Mouse (Mus musculus): Measurements from ENCODE around the gene Neurl1a. TPM values are rescaled to one million over a fixed set of nuclear protein-coding genes. Genes with fewer than 3 reads are reported as not detected.

Gene Neurl1a
- polyA plus RNA-seq, 1 experiment, result 10.1 TPM

DNA sequence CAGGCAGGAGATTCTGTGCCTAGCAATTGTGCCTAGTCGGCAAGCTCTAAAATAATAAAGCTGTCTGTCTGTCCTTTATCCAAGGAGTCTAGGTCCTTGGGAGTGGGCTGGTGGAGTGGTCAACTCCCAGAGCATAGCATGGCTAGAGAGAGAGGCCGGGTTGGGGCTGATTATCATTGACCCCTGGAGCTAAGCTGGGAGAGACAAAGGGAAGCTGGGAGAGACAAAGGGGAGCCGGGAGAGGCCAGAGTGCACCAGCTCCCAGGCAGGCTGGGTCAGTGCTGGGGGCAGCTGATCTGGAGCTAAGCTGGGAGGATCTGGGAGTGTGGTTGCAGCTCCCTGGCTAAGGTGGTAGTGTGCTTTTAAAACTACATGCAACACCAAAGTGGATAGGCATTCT lies 11.9 kb upstream of the Neurl1a start:
- DNase-seq, result no peak
- WGBS, result 47% methylated on average over 3 of the region's 3 CpGs
- TF ChIP-seq POLR2A (IDR thresholded peaks at IDR 0.05; ENCODE audit: borderline replicate concordance, extremely low read depth, low read depth, low read length), result no peak
- no peak for TF ChIP-seq CTCF (IDR thresholded peaks at IDR 0.05; ENCODE audit: insufficient read depth, low read length)
- Histone ChIP-seq H3K4me3 (replicated peaks; ENCODE audit: extremely low read depth, low read depth, low read length) (no peak overlapping the region), H3K4me1 (ENCODE audit: control insufficient read depth, insufficient read depth, low read length) (no peaks in the 10 kb centered on the region)

DNA sequence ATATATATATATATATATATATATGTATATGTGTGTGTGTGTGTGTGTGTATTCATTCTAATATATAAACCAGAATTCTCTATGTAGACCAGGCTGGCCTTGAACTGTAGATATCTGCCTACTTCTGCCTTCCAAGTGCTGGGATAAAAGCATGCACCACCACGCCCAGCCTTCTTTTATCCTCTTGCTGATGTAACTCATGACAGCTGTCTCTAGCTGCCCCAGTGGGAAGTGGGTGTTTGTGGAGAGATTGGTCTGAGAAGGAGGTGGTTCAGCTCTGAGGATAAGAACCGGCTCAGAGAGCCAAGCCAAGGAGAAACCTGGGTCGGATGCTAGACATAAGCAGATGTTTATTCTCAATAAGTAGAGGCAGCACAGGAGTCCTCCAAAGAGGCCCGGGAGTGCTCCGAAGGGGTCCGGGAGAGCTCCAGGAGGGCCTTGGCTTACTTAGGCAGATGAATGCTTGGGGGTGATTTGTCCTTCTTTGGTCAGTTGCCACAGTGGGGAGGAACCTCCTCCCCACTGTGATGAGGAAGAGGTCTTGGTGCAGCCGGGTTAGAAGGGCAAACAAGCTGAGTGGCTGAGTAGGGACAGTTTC lies 10.9 kb upstream of the Neurl1a start:
- Histone ChIP-seq H3K4me3 (replicated peaks; ENCODE audit: extremely low read depth, low read depth, low read length) (no peak overlapping the region), H3K4me1 (ENCODE audit: control insufficient read depth, insufficient read depth, low read length) (no peaks in the 10 kb centered on the region)
- TF ChIP-seq POLR2A (IDR thresholded peaks at IDR 0.05; ENCODE audit: borderline replicate concordance, extremely low read depth, low read depth, low read length) (no peak), CTCF (IDR thresholded peaks at IDR 0.05; ENCODE audit: insufficient read depth, low read length) (no peak)
- WGBS, result 50% methylated on average over 7 of the region's 7 CpGs
- DNase-seq, result no peak

DNA sequence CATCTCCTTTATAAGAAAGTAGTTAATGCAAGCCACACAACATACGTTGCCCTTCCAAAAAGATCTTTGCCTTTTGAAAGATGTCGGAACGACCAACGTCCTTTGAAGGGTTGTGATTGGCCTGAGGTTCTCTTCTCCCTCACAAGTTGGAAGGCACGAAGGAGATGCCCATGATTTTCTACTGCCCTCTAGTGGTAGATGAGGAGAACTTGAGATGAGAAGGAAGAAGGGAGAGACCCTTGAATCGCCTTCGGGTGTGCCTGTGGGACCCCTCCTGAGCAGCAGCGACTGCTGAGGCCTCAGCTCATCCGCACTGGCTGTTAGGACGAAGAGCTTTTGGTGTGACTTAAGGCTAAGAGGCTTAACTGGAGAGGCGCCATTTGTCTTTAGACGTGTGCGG lies 10.4 kb upstream of the Neurl1a start:
- 10% methylated on average over 13 of the region's 13 CpGs for WGBS
- TF ChIP-seq POLR2A (IDR thresholded peaks at IDR 0.05; ENCODE audit: borderline replicate concordance, extremely low read depth, low read depth, low read length) (no peak), CTCF (IDR thresholded peaks at IDR 0.05; ENCODE audit: insufficient read depth, low read length) (peak; percentile 59)
- Histone ChIP-seq H3K4me1 (ENCODE audit: control insufficient read depth, insufficient read depth, low read length) (no peaks in the 10 kb centered on the region), H3K4me3 (replicated peaks; ENCODE audit: extremely low read depth, low read depth, low read length) (peak overlapping the region; percentile 16)
- DNase-seq, result peak; percentile 36

DNA sequence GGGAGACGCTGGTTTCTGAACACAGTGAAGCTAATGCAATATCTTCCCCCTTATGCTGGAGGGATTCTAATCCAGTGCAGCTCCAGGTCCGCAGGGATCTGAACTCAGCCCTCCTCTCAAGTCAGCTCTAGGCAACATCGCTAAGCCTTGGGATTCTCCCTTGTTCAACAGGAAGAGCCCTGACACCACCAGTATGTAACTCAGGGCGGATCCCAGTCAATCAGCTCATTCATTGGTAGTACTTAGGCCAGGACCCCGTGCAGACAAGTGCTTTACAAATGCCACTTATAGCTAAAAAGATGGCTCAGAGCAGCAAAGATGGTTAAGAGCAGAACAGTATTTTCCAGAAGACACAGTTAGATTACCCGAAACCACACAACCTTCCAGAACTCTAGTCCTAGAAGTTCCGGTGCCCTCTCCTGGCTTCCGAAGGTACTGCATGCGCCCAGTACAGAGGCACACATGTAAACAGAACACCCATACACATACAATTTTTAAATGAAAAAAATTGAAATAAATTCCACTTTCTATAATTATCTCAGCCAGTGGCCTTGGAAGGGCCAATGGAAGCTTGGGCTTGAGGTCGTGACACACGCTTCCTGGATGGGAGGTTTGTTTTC lies 9.7 kb upstream of the Neurl1a start:
- DNase-seq, result peak; percentile 82
- Histone ChIP-seq H3K4me3 (replicated peaks; ENCODE audit: extremely low read depth, low read depth, low read length) (no peak overlapping the region), H3K4me1 (ENCODE audit: control insufficient read depth, insufficient read depth, low read length) (no peaks in the 10 kb centered on the region)
- WGBS, result 13% methylated on average over 11 of the region's 11 CpGs
- TF ChIP-seq CTCF (IDR thresholded peaks at IDR 0.05; ENCODE audit: insufficient read depth, low read length) (peak; percentile 87), POLR2A (IDR thresholded peaks at IDR 0.05; ENCODE audit: borderline replicate concordance, extremely low read depth, low read depth, low read length) (no peak)

DNA sequence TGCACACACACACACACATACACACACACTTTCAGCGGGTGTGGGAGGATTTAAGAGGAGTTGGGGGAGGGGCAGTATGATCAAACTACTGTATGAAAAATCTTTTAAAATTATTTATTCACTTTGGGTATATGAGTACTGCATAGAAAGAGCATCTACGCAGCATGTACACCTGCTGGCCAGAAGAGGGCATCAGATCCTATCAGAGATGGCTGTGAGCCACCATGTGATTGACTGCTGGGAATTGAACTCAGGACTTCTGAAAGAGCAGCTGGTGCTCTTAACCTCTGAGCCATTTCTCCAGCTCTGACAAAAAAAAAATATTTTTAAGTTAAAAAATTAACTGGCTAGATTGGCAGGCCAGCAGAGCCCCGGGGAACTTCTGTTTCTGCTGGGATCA lies 4.1 kb upstream of the Neurl1a start:
- Histone ChIP-seq H3K4me1 (ENCODE audit: control insufficient read depth, insufficient read depth, low read length) (no peaks in the 10 kb centered on the region; the same call in 1 of the 2 replicates), H3K4me3 (replicated peaks; ENCODE audit: extremely low read depth, low read depth, low read length) (no peak overlapping the region)
- DNase-seq, result no peak
- WGBS, result 48% methylated on average over 3 of the region's 3 CpGs
- TF ChIP-seq POLR2A (IDR thresholded peaks at IDR 0.05; ENCODE audit: borderline replicate concordance, extremely low read depth, low read depth, low read length), result no peak
- peak; percentile 65 for TF ChIP-seq CTCF (IDR thresholded peaks at IDR 0.05; ENCODE audit: insufficient read depth, low read length)

DNA sequence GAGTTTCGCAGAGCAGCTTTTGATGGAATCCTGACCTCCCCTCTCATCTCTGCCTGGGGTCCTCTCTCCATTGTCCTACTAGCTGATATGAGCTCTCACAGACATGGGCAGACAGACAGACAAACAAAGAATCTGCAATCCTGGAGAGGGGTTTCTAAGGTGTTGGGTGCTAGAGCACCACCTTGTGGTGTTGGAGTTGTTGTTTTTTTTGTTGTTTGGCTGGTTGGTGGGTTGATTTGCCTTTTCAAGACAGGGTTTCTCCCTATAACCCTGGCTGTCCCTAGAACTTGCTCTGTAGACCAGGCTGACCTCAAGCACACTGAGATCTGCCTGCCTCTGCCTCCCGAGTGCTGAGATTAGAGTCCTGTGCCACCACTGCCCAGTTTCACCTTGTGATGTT lies 3.1 kb upstream of the Neurl1a start:
- WGBS, result 51% methylated on average over 2 of the region's 2 CpGs
- no peak overlapping the region for H3K4me3 ChIP-seq (replicated peaks; ENCODE audit: extremely low read depth, low read depth, low read length)
- DNase-seq, result no peak

DNA sequence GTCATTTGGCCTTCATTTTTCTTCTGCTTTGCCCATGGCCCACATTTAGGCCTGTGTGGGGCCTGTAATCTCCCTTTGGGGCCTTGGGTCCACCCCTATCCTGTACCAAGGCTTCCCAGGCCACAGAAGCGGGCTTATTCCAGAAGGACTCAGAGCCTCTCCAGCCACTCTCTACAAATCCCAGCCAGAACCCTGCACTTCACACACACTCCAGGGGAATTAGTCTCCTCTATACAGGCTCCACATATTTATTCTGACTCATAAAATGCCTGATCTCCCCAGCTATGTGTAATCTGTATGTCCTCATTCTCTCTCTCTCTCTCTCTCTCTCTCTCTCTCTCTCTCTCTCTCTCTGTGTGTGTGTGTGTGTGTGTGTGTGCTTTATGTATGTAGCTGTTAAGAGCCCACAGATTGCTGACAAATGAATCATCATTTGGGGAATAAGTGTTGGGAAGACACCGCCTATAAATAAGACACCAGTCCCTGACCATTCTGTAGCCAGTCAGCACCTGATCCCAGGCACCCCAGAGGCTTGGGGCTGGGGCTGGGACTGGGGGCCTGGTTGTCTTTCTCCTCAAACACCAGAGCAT lies 1.6 kb upstream of the Neurl1a start:
- no peak overlapping the region for H3K4me3 ChIP-seq (replicated peaks; ENCODE audit: extremely low read depth, low read depth, low read length)
- TF ChIP-seq POLR2A (IDR thresholded peaks at IDR 0.05; ENCODE audit: borderline replicate concordance, extremely low read depth, low read depth, low read length) (no peak), CTCF (IDR thresholded peaks at IDR 0.05; ENCODE audit: insufficient read depth, low read length) (no peak)
- no peaks in the 10 kb centered on the region; the same call in 1 of the 2 replicates for H3K4me1 ChIP-seq (ENCODE audit: control insufficient read depth, insufficient read depth, low read length)
- 82% methylated on average over 2 of the region's 2 CpGs for WGBS
- DNase-seq, result no peak

More for the DNA sequence above, 3.1 kb upstream of the Neurl1a start:
- no peak for TF ChIP-seq POLR2A (IDR thresholded peaks at IDR 0.05; ENCODE audit: borderline replicate concordance, extremely low read depth, low read depth, low read length)
- H3K4me1 ChIP-seq (ENCODE audit: control insufficient read depth, insufficient read depth, low read length), result no peaks in the 10 kb centered on the region; the same call in 1 of the 2 replicates

DNA sequence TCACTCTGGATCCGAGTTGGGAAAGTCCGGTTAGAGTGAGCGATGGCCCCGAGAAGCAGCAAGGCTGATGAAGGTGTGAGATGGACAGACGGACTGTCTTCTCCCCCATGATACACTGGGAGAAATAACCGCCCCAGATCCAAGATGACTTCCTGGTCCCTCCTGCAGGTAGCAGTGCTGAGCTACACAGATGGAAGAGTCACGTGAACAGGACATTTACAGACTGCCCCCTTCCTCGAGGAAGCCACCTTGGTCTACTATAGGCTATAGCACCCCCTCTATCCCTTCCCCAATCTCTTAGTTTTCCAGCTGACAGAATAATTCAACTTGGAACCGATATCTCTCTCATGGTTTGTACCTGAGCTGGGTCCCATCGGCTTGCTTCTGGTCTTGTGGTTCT lies 619 bp upstream of the Neurl1a start:
- Histone ChIP-seq H3K4me1 (ENCODE audit: control insufficient read depth, insufficient read depth, low read length) (no peaks in the 10 kb centered on the region; the same call in 1 of the 2 replicates), H3K4me3 (replicated peaks; ENCODE audit: extremely low read depth, low read depth, low read length) (no peak overlapping the region)
- no peak for DNase-seq
- WGBS, result 28% methylated on average over 10 of the region's 10 CpGs
- TF ChIP-seq POLR2A (IDR thresholded peaks at IDR 0.05; ENCODE audit: borderline replicate concordance, extremely low read depth, low read depth, low read length) (no peak), CTCF (IDR thresholded peaks at IDR 0.05; ENCODE audit: insufficient read depth, low read length) (peak; percentile 40; the same call in 1 of the 2 replicates)

DNA sequence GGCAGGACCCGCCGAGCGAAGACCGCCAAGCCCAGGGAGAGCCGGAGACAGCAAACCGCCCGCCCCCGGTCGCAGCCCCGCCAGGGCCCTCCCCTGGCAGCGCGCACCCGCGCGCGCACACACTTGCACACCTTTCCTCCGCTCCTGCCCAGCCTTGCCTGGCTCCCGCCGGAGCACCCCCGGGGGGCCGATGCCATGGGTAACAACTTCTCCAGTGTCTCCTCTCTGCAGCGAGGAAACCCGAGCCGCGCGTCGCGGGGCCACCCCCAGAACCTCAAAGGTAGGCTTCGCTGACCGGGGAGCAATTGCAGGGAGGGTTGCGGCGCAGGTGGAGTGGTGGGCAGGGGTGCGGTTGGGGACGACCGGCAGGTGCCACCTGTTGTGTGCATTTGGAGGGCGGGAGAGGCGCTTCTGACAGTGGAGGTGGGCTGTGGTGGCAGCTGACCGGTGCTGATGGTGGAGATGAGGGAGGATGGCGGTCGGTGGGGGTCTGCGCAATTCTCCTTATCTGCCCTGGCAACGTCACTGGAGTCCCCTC lies 721 bp downstream of the Neurl1a start:
- Histone ChIP-seq H3K4me1 (ENCODE audit: control insufficient read depth, insufficient read depth, low read length) (no peaks in the 10 kb centered on the region; the same call in 1 of the 2 replicates), H3K4me3 (replicated peaks; ENCODE audit: extremely low read depth, low read depth, low read length) (peak overlapping the region; percentile 50)
- DNase-seq, result no peak
- no peak for TF ChIP-seq CTCF (IDR thresholded peaks at IDR 0.05; ENCODE audit: insufficient read depth, low read length)
- TF ChIP-seq POLR2A (IDR thresholded peaks at IDR 0.05; ENCODE audit: borderline replicate concordance, extremely low read depth, low read depth, low read length), result no peak
- 3% methylated on average over 42 of the region's 42 CpGs for WGBS
